Mouse (Mus musculus): Measurements from ENCODE around the gene Sec31a. TPM values are rescaled to one million over a fixed set of nuclear protein-coding genes. Genes with fewer than 3 reads are reported as not detected.

Sec31a gene
- polyA plus RNA-seq, 1 experiment from 2014 or later: 203 TPM

- Histone ChIP-seq H3K4me2 (no peak overlapping the region), H3K36me3 (peaks cover 36% of the 10 kb centered on the region), H3K9me3 (no peaks in the 10 kb centered on the region), H3K27me3 (no peaks in the 10 kb centered on the region), H3K4me1 (peaks cover 9% of the 10 kb centered on the region), H3K4me3 (no peak overlapping the region), H3K9ac (no peak overlapping the region), H3K27ac (no peak overlapping the region)
- WGBS: 84% methylated on average over 5 of the region's 5 CpGs
- no peak for ATAC-seq (ENCODE audit: insufficient number of reproducible peaks, insufficient read depth, low FRiP score, low TSS enrichment, low read depth)
These were observed 7.5 kb downstream of the Sec31a start for GRCm38 (mm10) chr5:100408485-100408884.

DNA sequence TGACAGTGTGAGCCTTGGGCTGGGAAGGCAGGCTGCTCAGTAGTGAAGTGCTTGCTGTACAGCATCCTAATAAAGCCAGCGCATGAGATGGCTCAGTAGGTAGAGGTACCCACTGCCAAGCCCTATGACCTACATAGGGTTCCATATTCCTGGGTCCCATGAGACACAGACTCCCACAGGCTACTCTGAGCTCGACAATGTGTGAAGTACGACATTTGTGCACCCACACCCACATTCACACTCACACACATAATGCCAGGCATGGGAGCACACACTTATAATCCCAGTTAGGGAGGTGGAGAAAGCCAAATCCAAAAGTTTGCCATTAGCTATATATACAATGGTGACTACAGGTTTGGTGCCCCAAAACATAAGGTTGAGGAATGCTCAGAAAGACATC, 19.3 kb downstream of the Sec31a start:
- H3K4me3 ChIP-seq: no peak overlapping the region
- peaks cover 93% of the 10 kb centered on the region for H3K36me3 ChIP-seq
- no peak overlapping the region for H3K27ac ChIP-seq
- H3K27me3 ChIP-seq: no peaks in the 10 kb centered on the region
- 0 out of 2 replicates have a peak, but pooled peaks cover 7% of the 10 kb centered on the region for H3K4me1 ChIP-seq
- no peak for ATAC-seq (ENCODE audit: insufficient number of reproducible peaks, insufficient read depth, low FRiP score, low TSS enrichment, low read depth)
- no peaks in the 10 kb centered on the region for H3K9me3 ChIP-seq
- 98% methylated on average over 3 of the region's 3 CpGs for WGBS
- H3K9ac ChIP-seq: no peak overlapping the region
- no peak overlapping the region for H3K4me2 ChIP-seq

DNA sequence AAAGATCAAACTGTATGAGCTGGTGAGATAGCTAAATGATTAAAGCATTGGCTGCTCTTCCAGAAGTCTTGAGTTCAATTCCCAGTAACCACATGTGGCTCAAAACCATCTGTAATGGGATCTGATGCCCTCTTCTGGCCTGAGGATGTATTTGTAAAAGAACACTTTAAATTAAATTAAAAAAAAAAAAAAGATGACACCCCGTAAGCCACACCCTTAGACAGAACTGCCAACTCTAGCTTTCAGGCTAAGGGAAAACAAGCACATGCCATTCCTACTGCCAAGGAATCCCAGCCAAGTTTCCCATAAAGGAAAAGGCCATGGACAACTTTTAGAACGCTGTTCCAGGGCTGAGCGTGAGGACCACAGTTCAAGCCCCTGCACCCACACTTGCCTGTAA, 22.4 kb downstream of the Sec31a start:
- 0 out of 2 replicates have a peak, but pooled peaks cover 7% of the 10 kb centered on the region for H3K4me1 ChIP-seq
- no peak for ATAC-seq (ENCODE audit: insufficient number of reproducible peaks, insufficient read depth, low FRiP score, low TSS enrichment, low read depth)
- no peak overlapping the region for H3K4me2 ChIP-seq
- H3K27me3 ChIP-seq: no peaks in the 10 kb centered on the region
- H3K4me3 ChIP-seq: no peak overlapping the region
- no peak overlapping the region for H3K27ac ChIP-seq
- H3K9me3 ChIP-seq: no peaks in the 10 kb centered on the region
- H3K9ac ChIP-seq: no peak overlapping the region
- peaks cover 99% of the 10 kb centered on the region for H3K36me3 ChIP-seq
- WGBS: 92% methylated on average over 3 of the region's 3 CpGs

- 90% methylated on average over 20 of the region's 20 CpGs for WGBS
- Histone ChIP-seq H3K4me1 (0 out of 2 replicates have a peak, but pooled peaks cover 7% of the 10 kb centered on the region), H3K27me3 (no peaks in the 10 kb centered on the region), H3K4me3 (no peak overlapping the region), H3K4me2 (no peak overlapping the region), H3K36me3 (peaks cover 95% of the 10 kb centered on the region), H3K9ac (no peak overlapping the region), H3K27ac (no peak overlapping the region), H3K9me3 (no peaks in the 10 kb centered on the region)
- no peak for ATAC-seq (ENCODE audit: insufficient number of reproducible peaks, insufficient read depth, low FRiP score, low TSS enrichment, low read depth)
These were observed 23.5 kb downstream of the Sec31a start for GRCm38 (mm10) chr5:100392436-100392955.

GRCm38 (mm10) chr5:100383782-100384510, 32.1 kb downstream of the Sec31a start:
- H3K27me3 ChIP-seq: no peaks in the 10 kb centered on the region
- ATAC-seq (ENCODE audit: insufficient number of reproducible peaks, insufficient read depth, low FRiP score, low TSS enrichment, low read depth): no peak
- H3K4me1 ChIP-seq: no peaks in the 10 kb centered on the region
- no peak overlapping the region for H3K4me2 ChIP-seq
- H3K27ac ChIP-seq: no peak overlapping the region
- no peak overlapping the region for H3K4me3 ChIP-seq
- H3K36me3 ChIP-seq: peaks cover 92% of the 10 kb centered on the region
- 92% methylated on average over 18 of the region's 18 CpGs for WGBS
- H3K9ac ChIP-seq: no peak overlapping the region
- H3K9me3 ChIP-seq: no peaks in the 10 kb centered on the region

DNA sequence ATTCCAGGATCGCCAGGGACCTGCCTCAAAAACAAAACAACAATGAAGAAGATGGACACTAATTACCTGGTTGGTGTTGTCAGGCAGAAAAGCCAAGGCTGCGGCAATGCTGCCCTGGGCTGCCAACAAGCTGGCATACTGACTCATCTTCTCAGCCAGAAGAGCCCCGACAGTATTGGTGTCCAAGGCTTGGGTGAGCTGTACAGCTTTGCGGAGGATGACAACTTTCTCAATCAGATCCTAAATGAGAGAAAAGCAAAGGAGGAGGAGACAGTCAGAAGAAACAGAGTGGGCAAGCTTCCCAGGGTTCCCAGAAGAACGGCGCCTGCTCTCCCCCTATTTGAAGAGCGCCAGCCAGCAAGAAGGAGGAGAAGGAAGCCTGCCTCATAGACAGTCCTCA, 34.9 kb downstream of the Sec31a start:
- Histone ChIP-seq H3K9me3 (no peaks in the 10 kb centered on the region), H3K9ac (no peak overlapping the region), H3K27me3 (no peaks in the 10 kb centered on the region), H3K4me3 (no peak overlapping the region), H3K27ac (no peak overlapping the region), H3K4me1 (no peaks in the 10 kb centered on the region), H3K36me3 (peaks cover 97% of the 10 kb centered on the region), H3K4me2 (no peak overlapping the region)
- no peak for ATAC-seq (ENCODE audit: insufficient number of reproducible peaks, insufficient read depth, low FRiP score, low TSS enrichment, low read depth)
- 95% methylated on average over 7 of the region's 7 CpGs for WGBS

GRCm38 (mm10) chr5:100380277-100380676, 35.8 kb downstream of the Sec31a start:
- no peak overlapping the region for H3K27ac ChIP-seq
- no peak for ATAC-seq (ENCODE audit: insufficient number of reproducible peaks, insufficient read depth, low FRiP score, low TSS enrichment, low read depth)
- H3K4me3 ChIP-seq: no peak overlapping the region
- no peak overlapping the region for H3K4me2 ChIP-seq
- 91% methylated on average over 5 of the region's 5 CpGs for WGBS
- H3K9ac ChIP-seq: no peak overlapping the region
- H3K4me1 ChIP-seq: no peaks in the 10 kb centered on the region
- H3K9me3 ChIP-seq: no peaks in the 10 kb centered on the region
- peaks cover 96% of the 10 kb centered on the region for H3K36me3 ChIP-seq
- no peaks in the 10 kb centered on the region for H3K27me3 ChIP-seq

GRCm38 (mm10) chr5:100378981-100379380, 37.1 kb downstream of the Sec31a start:
- no peak overlapping the region for H3K4me2 ChIP-seq
- H3K9me3 ChIP-seq: no peaks in the 10 kb centered on the region
- H3K36me3 ChIP-seq: peaks cover 98% of the 10 kb centered on the region
- no peak overlapping the region for H3K4me3 ChIP-seq
- no peaks in the 10 kb centered on the region for H3K27me3 ChIP-seq
- no peak for ATAC-seq (ENCODE audit: insufficient number of reproducible peaks, insufficient read depth, low FRiP score, low TSS enrichment, low read depth)
- H3K4me1 ChIP-seq: no peaks in the 10 kb centered on the region
- no peak overlapping the region for H3K9ac ChIP-seq
- WGBS: 92% methylated on average over 2 of the region's 2 CpGs
- no peak overlapping the region for H3K27ac ChIP-seq

DNA sequence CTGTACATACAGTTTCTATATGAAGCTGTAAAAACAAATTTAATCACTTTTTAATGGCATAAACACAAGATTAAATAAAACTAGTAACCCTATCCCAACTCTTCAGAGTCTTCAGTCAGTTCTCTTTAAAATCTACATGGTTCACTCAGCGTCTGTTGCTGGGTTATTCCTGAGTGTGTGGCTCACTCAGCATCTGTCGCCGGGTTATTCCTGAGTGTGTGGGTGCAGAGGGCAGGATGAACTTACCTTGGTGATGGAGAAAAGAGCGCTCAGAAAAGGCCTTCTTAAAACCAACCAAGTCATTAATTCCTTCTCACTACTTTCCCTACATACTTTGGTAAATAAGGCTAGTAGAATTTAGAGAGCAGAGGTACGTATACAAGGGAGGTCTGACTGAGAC, 37.8 kb downstream of the Sec31a start:
- 97% methylated on average over 5 of the region's 5 CpGs for WGBS
- H3K4me3 ChIP-seq: no peak overlapping the region
- no peaks in the 10 kb centered on the region for H3K27me3 ChIP-seq
- H3K36me3 ChIP-seq: peaks cover 98% of the 10 kb centered on the region
- H3K9ac ChIP-seq: no peak overlapping the region
- H3K9me3 ChIP-seq: no peaks in the 10 kb centered on the region
- no peaks in the 10 kb centered on the region for H3K4me1 ChIP-seq
- H3K27ac ChIP-seq: no peak overlapping the region
- no peak overlapping the region for H3K4me2 ChIP-seq
- no peak for ATAC-seq (ENCODE audit: insufficient number of reproducible peaks, insufficient read depth, low FRiP score, low TSS enrichment, low read depth)

DNA sequence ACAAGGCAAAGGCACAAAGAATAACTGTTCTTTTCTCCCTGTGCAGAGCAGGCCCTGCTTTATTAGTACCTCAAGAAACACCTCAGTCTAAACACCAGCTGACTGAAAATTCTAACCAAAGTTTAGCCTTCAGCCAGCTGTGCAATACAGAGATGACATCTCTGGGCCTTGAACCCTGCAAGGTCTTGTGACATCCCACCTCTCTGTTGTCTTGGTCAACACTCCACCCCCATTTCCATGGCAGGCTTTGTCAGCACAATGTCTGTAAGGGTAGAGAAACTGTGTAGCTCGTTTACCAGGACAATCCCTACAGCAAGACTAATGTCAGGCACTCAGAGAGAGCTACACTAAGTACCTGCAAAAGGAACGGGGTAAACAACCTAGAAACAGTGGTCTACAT, 38.7 kb downstream of the Sec31a start:
- Histone ChIP-seq H3K9me3 (no peaks in the 10 kb centered on the region), H3K4me2 (no peak overlapping the region), H3K27ac (no peak overlapping the region), H3K4me1 (no peaks in the 10 kb centered on the region), H3K27me3 (no peaks in the 10 kb centered on the region), H3K9ac (no peak overlapping the region), H3K4me3 (no peak overlapping the region), H3K36me3 (peaks cover 98% of the 10 kb centered on the region)
- ATAC-seq (ENCODE audit: insufficient number of reproducible peaks, insufficient read depth, low FRiP score, low TSS enrichment, low read depth): no peak
- 64% methylated on average over 2 of the region's 2 CpGs for WGBS

DNA sequence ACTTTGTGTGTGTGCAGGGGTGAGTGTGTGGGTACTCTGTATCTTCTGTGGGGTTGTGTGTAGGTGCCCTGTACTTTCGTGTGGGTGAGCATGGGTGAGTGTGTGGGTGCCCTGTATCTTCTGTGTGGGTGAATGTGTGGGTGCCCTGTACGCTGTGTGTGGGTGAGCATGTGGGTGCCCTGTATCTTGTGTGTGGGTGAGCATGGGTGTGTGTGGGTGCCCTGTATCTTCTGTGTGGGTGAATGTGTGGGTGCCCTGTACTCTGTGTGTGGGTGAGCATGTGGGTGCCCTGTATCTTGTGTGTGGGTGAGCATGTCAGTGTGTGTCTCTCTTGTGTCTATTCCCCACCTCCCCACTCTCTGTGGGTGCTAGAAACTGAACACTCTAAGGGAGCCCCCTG, 41.3 kb downstream of the Sec31a start:
- ATAC-seq (ENCODE audit: insufficient number of reproducible peaks, insufficient read depth, low FRiP score, low TSS enrichment, low read depth): 0 out of 2 replicates have a peak, but pooled peaks have one; percentile 15
- H3K27me3 ChIP-seq: no peaks in the 10 kb centered on the region
- H3K9me3 ChIP-seq: no peaks in the 10 kb centered on the region
- no peaks in the 10 kb centered on the region for H3K4me1 ChIP-seq
- H3K4me3 ChIP-seq: no peak overlapping the region
- no peak overlapping the region for H3K27ac ChIP-seq
- 97% methylated on average over 2 of the region's 2 CpGs for WGBS
- H3K9ac ChIP-seq: no peak overlapping the region
- H3K36me3 ChIP-seq: peaks cover 94% of the 10 kb centered on the region
- no peak overlapping the region for H3K4me2 ChIP-seq

GRCm38 (mm10) chr5:100373952-100374351, 42.1 kb downstream of the Sec31a start:
- H3K27me3 ChIP-seq: no peaks in the 10 kb centered on the region
- no peak for ATAC-seq (ENCODE audit: insufficient number of reproducible peaks, insufficient read depth, low FRiP score, low TSS enrichment, low read depth)
- no peak overlapping the region for H3K9ac ChIP-seq
- no peaks in the 10 kb centered on the region for H3K4me1 ChIP-seq
- H3K4me3 ChIP-seq: no peak overlapping the region
- H3K4me2 ChIP-seq: no peak overlapping the region
- H3K36me3 ChIP-seq: peaks cover 92% of the 10 kb centered on the region
- WGBS: 49% methylated on average over 5 of the region's 5 CpGs
- no peaks in the 10 kb centered on the region for H3K9me3 ChIP-seq
- no peak overlapping the region for H3K27ac ChIP-seq

Data from embryonic facial prominence, embryonic 13.5 days (tissue).